Mouse (Mus musculus) hindlimb bud, embryonic 11.5 days (tissue): Measurements from ENCODE around the gene Dnajb6.
A peak's percentile ranks its signal among the peaks of the same experiment; 100 is the strongest.
"Not testable (repeated sequence)": the region's sequence is repeated elsewhere in the genome, so short reads cannot be mapped to it uniquely, and the experiment has no call there.

Experiments used
- DNase-seq: peaks from one replicate; pipeline ENCODE4 v3.0.0-alpha.2; 2012; ENCODE audit warnings: low read depth, low spot score; ENCODE audit errors: extremely low spot score

Dnajb6 gene

DNA sequence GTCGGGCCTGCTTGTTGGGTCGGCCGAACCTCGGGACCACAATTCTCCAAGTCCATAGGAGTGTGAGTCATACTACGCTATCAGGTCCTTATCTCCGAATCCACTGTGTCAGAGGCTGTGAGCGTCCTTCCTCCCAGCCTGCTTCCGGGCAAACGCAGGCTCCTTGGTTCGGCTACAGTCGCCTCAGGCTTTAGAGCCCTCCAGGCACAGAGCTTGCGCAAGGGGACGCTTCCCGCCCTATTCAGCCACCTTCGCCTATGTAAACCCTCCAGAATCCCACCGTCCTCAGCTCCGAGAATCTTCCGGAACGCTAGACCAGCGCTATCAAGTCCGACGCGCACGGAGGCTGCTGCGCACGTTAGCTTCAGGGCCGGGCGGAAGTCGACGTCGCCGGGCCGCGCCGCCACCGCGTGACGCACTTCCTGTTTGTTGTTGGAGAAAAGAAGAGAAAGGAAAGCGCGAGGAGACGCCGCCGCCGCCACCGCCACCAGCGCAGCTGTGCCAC, at the start of gene Dnajb6, which contains the start of gene Gm5129:
Gene Dnajb6 (plus strand): TSS at position 132 of the 505 bp plus-strand sequence.
Gene Gm5129 (minus strand): TSS at position 380 of the 505 bp plus-strand sequence.
- peak; percentile 30 for DNase-seq

DNA sequence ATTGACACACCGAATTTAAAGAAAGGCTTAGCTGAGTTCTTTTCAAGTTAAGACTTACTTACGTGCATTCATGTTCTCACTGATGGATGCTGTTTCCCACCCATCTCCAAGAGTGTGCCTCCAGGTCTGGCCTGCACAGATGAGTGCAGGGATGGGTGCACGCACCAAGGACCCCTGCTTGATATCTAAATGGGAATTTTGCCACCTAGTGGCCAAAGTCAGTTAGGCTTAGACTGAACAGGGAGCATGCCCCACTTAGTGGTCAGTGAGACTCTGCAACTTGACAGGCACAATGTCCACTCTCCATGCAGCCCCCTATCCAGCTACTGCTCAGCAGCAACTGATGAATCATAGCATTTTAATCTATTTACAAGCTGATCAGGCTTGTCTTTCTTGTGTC, 47.8 kb upstream of the Dnajb6 start:
- DNase-seq = peak; percentile 42

DNA sequence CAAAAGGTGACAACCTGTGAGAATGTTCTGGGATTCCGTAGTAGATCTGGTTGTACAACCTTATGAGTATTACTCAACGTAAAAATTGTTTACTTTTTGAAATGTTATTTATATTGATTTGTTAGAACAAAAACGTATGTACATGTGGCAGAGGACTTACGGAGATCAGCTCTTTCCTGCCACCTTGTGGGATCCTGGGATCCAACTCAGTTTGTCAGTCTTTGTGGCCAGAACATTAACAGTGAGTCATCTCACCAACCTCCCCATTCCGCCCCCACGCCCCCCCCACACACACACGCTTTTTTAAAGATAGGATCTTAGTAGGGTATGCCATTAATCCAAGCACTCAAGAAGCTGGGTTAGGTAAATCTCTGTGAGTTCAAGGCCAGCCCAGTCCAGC, 47.1 kb upstream of the Dnajb6 start:
- no peak for DNase-seq

DNA sequence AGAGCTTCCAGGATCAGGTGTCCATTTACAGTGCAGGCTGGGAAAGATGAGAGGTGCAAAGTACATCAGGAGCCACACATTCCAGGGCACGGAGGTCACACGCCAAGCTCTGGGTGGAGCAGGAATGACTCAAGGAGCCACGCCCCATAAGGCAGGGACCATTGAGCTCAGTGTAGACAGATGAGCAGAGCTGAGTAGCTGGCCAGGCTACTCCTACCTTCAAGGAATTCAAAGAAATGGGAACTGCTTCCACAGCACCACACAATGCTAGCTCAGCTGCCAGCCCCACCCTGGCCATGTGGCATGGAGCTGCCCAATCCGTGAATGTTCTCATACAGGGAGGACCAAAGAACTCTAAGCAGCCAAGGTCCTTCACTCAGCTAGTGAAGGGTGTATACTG, 37.0 kb upstream of the Dnajb6 start:
- no peak for DNase-seq

DNA sequence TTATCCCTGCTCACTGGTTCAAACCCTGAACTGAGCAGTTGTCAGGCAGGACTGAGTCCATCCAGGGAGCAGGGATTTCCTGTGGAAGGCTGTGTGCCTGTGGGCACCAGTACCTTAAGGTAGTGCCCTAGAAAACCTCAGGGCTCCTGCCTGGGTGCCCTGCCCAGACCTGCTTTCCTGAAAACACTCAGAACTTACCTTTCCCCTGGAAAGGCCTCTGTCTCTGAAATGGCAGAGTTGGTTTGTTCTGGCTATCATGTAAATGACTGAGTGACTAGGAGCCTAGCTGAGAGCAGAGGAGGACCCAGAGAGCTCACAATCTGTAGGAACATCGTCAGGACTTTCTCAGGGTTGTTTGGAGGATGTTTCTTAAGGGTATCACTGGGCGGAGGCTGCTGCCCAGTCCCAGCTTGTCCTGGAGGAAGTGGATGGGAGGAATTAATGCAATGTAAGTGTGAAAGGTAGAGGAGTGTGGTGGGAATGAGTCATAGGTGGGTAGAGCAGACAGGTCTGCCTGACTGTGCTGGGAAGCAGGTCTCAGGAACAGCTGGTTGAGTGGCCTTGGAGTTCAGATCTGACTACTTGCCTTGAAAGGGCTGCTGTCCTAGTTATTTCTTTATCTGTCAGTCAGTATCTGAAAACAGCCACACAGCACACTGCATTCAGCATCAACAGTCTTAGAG, 35.8 kb upstream of the Dnajb6 start:
- no peak for DNase-seq

DNA sequence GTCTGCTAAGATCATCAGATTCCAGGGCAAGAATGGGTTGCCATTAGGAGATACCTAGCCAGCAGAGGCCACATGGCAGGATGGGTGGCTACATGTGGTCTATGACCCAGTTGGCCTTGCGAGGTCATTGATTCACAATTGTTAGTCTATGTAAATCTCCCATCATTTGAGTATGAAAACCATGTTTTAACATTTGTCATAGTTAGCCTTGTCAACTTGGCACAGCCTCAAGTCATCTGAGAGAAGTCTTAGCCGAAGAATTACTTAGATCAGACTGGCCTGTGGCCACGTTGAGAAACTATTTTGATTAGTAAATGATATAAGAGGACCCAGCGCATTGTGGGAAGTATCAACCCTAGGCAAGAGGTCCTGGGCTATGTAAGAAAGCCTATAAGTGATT, 28.2 kb upstream of the Dnajb6 start:
- DNase-seq = no peak

DNA sequence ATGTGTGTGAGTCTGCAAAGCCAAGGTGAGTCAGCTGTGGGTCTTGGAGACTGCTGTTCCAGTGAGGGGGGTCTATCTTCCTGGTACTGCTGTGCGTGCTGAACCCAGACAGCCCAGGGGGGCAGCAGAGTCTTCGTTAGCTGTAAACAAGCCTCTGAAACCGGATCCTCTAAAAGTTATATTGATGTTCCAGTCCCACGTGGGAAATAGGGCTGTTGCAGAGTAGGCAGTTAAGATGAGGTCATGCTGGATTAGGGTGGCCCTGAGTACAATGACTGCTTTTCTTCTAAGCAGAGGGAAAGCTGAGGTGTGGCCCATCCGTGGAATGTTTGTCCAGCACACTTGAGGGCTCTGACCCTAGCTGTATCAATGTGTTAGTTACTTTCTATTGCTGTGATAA, 27.2 kb upstream of the Dnajb6 start:
- peak; percentile 10 for DNase-seq

DNA sequence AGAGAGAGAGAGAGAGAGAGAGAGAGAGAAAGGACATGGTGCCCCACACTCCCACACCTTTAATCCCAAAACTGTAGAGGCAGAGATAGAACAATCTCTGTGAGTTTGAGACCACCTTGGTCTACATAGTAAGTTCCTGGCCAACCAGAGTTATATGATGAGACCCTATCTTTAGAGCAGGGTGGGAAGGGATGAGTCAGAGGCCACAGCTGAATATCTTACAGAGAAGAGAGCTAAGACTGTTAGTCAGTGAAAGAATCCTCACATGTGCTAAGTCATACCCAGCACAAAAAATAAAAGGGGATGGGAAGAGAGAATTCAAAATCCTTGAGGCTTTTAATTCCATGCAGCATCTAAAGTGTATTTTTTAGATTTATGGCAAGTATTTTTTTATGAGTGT, 23.9 kb upstream of the Dnajb6 start:
- no peak for DNase-seq

DNA sequence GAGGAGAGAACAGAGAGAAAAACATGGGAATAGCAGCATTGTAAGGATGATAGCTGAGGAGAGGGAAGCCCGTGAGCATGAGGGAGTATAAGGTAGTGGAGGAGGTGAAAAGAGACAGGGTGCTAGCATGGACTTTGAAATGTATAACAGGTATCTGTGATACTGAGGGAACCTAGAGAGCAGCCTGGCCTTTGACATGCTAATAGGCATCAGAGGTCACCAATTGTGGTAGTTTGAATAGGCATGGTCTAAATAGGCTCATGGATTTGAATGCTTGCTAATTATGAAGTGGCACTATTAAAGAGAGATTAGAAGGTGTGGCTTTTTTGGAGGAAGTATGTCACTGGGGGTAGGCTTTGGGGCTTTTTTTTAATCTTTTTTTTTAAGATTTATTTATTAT, 22.6 kb upstream of the Dnajb6 start:
- no peak for DNase-seq

DNA sequence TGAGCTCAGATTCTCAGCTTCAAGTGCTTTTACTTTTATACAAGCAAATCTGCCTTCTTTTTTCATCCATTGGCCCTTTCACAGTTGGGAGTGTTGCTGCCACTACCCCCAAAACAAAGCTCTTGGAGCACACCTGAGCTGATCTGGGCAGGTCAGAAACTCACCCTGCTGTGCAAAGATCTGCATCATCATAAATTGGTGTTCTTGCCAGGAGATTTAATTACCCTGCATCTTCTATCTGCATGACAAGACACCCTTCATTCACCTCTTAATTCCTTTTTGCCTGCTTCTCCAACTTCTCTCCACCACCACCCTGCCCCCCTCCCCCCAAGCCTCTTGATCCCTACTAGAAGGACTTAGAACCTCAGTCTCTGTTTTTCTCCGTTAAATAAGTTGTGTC, 14.3 kb upstream of the Dnajb6 start:
- no peak for DNase-seq

DNA sequence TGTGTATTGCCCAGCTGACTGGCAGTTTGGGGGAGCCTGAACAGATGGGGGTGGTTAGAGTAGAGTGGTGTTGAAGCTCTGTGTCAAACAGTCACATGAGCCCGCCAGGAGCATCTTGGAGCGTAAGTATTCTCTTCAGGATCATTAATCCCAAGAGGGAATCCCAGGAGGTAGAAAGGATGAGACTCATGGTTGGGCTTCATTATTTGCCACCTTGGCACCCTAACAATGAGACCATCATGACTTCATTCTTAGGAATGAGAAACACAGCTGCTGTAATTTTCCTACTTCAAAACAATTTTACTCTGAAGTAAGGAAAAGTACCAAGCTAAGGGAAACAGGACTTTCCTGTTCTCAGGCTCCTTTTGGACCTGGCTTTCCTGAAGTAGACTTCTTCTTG, 10.1 kb upstream of the Dnajb6 start:
- DNase-seq = no peak

DNA sequence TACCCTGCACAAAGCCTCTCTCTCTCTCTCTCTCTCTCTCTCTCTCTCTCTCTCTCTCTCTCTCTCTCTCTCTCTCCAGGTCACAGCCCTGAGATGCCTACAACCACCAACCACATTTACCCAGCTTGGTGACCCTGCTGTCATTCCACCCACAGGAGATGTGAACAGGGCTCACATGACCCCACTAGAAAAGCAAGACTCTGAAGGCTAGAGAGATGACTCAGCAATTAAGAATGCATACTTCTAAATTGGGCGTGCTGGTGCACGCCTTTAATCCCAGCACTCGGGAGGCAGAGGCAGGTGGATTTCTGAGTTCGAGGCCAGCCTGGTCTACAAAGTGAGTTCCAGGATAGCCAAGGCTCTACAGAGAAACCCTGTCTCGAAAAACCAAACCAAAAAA, 9.4 kb upstream of the Dnajb6 start:
- not testable (repeated sequence) for DNase-seq

DNA sequence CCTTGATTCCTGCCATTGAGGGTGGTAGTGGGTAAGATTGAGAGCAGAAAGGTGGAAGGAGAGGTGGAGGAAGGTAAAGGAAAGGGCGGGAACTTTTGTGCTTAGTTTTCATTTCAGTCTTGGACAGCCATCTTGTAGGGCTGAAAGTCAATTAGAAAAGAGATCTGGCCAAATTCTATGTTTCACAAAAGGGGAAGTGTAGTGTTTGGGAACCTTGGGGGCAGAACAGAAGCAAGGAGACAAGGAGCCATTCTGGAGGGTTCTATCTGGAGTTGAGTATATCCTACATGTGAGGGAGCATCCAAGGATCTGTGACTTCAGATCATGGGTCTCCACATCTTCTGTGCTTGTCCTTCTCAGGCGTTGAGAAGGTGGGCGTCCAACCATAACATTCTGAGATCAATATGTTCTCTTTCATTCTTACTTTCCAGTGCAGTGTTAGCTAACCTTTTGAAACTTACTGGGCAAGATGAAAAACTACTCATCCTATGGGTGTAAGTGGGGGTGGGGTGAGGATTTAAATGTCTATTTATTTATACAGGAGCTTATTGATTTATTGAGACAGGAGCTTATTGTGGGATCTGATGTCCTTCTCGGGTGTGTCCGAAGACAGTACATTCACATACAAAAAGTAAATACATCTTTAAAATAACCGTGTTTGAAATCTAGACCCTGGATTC, 517 bp upstream of the Dnajb6 start:
- no peak for DNase-seq

DNA sequence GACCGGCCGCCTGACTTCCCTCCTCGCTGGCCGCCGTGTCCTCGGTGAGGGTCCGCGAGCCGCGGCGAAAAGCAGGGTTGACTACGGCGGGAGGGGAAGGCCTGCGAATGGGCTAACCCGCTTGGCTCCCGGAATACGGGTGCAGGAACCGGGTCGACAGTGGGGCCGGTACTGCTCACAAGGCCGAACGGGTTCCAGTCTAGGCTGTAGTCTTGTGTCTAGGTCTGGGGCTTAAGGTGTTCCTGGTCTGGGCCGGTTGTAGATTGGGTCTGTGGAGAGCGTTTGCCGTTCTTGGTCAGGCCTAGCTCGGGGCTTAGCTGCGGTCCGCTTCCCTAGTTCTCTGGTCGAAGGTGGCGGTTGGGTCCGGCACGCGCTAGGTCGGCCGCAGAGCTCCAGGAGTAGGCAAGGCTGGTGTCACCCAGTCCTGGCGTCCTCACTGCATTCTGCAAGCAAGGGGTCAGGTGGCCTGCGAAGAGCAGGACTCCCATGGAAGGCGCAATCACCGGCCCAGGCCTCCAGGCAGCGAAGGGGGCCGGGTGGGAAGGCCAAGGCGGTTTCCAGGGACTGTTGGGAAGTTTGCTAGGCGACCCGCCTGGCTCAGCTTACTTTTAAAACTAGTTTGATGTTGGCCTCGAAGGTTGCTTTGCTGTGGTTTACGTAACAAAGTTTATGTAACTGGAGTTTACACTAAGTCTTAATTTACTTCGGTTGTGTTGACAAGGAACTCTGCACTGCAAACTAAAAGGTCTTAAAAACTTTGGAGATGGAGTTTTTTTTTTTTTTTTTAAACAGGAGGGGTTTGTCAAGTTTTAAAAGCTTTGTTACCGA, 799 bp downstream of the Dnajb6 start:
- no peak for DNase-seq

DNA sequence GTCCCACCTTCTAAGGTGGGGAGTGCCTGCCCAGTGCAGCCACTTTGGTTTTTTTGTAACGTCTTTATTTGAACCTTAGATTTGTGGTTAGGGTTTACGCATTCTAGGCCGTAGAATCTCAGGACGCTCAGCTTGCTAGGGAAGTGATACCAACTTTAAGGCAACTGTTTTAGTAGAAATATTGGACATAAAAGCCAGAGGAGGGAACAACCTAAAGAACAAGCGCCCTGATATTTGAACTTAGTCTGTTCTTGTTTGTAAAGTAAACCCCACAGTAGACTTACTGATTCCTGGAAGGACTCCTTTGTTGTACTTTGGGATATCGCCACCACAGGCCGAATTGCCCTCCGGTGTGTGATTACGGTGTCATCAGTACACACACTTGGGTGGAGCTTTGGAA, 1.5 kb downstream of the Dnajb6 start:
- DNase-seq = no peak

DNA sequence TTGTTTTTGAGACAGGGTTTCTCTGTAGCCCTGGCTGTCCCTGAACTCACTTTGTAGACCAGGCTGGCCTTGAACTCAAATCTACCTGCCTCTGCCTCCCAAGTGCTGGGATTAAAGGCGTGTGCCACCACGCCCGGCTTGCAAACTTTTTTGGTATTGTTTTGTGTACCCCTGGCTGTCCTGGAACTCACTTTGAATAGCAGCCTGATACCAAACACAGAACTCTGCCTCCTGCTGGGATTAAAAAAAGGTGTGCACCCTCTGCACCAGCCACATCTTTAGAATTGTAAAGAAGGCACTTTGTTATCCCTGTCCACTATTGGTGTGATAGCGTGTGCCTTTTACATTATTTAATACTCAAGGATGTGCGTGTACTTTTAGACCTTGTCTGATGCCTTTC, 2.0 kb downstream of the Dnajb6 start:
- DNase-seq = no peak

DNA sequence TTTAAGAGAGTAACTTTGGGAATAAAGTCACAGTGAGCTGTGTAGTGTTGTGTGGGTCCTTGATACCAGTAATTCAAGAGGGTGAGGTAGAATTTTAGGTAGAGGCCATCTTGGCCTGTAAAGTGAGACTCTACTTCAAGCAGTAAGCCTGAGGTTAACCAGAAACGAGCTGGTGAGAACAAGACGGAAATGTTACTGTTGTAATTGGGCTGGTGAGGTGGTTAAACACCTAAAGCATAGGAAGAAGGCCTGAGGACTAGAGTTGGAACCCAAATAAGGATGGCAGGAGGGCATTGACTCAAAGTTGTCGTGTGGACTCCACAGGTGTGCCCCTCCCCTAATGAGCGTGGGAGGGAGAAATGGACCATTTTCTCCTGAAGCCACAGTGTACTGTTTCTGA, 2.6 kb downstream of the Dnajb6 start:
- no peak for DNase-seq

DNA sequence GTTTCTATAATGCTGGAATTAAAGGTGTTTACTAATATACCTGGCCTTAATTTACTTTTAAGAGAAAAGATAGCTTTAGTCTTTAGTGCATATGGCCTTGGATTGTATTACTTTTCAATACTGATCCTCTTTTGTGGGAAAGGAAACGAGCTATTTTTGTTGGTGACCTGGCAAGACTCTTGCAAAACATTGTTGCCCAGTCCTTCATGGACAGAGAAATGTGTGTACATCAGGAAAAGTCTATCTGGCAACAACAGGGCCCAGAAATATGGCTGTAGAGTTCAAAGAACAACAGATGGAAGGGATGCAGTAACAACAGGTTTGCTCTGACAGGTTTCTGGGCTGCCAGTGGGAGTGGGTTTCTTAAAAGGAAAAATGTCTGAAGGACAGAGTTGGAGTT, 5.2 kb downstream of the Dnajb6 start:
- no peak for DNase-seq

DNA sequence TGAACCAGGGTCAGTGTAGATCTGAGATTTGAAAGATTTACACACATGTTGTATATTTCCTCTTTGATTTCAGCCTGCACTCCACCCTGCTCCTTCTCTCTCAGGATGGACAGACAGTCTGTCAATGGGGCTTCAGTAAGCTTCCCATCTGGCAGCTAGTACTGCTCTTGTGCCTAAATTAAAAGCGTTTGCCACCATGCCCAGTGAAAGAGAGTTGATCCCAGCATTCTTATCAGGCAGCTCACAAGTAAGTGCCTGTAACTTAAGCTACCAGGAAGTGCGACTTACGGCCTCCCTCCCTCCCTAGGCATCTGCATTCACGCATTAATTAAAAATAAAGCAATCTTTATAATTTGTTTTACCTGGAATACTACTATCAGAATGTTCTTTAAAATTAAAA, 5.6 kb downstream of the Dnajb6 start:
- DNase-seq = no peak

DNA sequence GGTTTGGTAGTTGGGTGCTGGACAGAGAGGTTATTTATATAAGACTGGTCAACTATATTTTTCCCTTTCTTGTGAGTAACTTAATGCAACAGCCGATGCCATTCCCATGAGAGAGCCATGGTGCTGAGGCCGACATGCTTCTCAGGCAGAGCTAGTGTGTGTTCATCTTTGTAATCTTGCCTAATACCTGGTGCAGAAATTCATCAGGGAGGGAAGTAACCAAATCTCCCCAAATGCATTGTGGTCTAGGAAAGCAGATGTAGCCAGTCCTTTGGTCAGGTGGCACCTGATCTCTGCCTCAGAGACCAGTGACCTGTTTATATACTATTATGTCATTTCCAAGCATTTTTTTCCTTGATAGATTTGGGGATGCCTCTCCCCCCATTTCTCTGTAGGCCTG, 12.2 kb downstream of the Dnajb6 start:
- no peak for DNase-seq

DNA sequence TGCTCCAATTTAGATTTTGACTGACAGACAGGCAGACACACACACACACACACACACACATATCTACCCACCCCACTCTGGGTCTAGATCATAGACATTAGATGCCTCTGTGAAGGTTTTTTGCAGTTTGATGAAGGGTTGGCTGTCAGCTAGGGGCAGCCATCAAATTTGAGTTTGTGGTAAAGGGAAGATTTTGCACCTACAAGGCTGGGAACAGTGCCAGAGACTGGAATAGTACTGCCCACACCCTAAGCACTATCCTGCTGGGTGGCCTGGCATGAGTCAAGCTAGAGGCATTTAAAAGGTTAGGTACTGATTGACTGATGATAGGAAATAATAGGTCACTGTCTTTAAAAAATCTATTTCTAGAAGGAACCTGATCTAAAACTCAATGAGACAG, 15.8 kb downstream of the Dnajb6 start:
- DNase-seq = no peak

DNA sequence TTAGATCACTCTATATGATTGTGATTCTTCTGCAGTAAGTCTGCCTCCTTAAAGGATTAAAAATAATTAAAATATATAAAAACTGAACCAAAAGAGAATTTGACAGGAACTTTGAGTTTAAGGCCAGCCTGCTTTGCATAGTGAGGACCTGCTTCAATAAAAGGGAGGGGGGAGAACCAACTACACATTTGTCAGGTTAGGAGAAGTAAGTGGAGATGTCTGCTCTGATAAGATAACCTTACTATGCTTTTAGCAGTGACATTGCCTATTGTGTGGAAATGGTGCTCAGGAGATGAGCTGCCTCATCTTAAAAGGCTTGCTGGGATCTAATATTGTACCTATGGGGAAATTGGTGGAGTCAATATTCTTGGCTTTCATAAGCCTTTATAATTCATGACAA, 17.4 kb downstream of the Dnajb6 start:
- no peak for DNase-seq
